Mouse (Mus musculus) kidney, embryonic 14.5 days (tissue): Measurements from ENCODE around the gene Amdhd2. TPM values are rescaled to one million over a fixed set of nuclear protein-coding genes. Genes with fewer than 3 reads are reported as not detected.

Experiments
- ATAC-seq: fragments of 200-750 bp; cut with Nextera tagmentation; 2 replicates; pipeline ENCODE4 v1.8.0; 2017; ENCODE audit warnings: moderate number of reproducible peaks, mild to moderate bottlenecking, moderate TSS enrichment, moderate library complexity; ENCODE audit not compliant: low FRiP score, low TSS enrichment
- H3K27ac ChIP-seq: fragments of 300-500 bp; sonication (generic); 2 replicates; pipeline ENCODE4 v1.5.1; 2014; ENCODE audit warnings: low read depth, mild to moderate bottlenecking, low read length, moderate library complexity, mixed read lengths
- H3K27me3 ChIP-seq: fragments of 300-500 bp; sonication (generic); 2 replicates; pipeline ENCODE4 v1.6.1; 2014; ENCODE audit warnings: mild to moderate bottlenecking, low read length; ENCODE audit not compliant: control insufficient read depth, insufficient read depth
- H3K36me3 ChIP-seq: fragments of 300-500 bp; sonication (generic); 2 replicates; pipeline ENCODE4 v1.6.1; 2014; ENCODE audit warnings: low read length, mixed read lengths; ENCODE audit not compliant: control insufficient read depth, insufficient read depth
- H3K4me1 ChIP-seq: fragments of 300-500 bp; sonication (generic); 2 replicates; pipeline ENCODE4 v1.6.1; 2014; ENCODE audit warnings: low read length, mixed read lengths; ENCODE audit not compliant: control insufficient read depth, insufficient read depth
- H3K4me2 ChIP-seq: fragments of 300-500 bp; sonication (generic); replicated peaks from 2 replicates; pipeline ENCODE4 v1.6.1; 2014; ENCODE audit warnings: low read depth, mild to moderate bottlenecking, low read length
- H3K4me3 ChIP-seq: fragments of 300-500 bp; sonication (generic); 2 replicates; pipeline ENCODE4 v1.5.1; 2014; ENCODE audit warnings: mild to moderate bottlenecking, low read length
- H3K9ac ChIP-seq: fragments of 300-500 bp; sonication (generic); 2 replicates; pipeline ENCODE4 v1.6.1; 2014; ENCODE audit warnings: low read depth, mild to moderate bottlenecking, low read length, moderate library complexity
- H3K9me3 ChIP-seq: fragments of 300-500 bp; sonication (generic); 2 replicates; pipeline ENCODE4 v1.6.1; 2016; ENCODE audit warnings: low read length; ENCODE audit not compliant: control insufficient read depth
- WGBS: fragments of 180-500 bp; shearing (Covaris S2); extraction: QIAGEN DNeasy Blood & Tissue Kit; methylation state at CpG from one replicate; pipeline ENCODE4 v1.1.7; 2014; 5-methylcytosine and 5-hydroxymethylcytosine counted together
- polyA plus RNA-seq: library from polyadenylated mRNA; unstranded; fragments of >200 nt; fragmentation: Nextera tagmentation; extraction: Ambion mirVana; gene quantifications from 2 replicates; pipeline ENCODE4 v1.2.1, GENCODE M21; 2014

Amdhd2 gene
- polyA plus RNA-seq, 1 experiment from 2014 or later: 33.0 TPM

DNA sequence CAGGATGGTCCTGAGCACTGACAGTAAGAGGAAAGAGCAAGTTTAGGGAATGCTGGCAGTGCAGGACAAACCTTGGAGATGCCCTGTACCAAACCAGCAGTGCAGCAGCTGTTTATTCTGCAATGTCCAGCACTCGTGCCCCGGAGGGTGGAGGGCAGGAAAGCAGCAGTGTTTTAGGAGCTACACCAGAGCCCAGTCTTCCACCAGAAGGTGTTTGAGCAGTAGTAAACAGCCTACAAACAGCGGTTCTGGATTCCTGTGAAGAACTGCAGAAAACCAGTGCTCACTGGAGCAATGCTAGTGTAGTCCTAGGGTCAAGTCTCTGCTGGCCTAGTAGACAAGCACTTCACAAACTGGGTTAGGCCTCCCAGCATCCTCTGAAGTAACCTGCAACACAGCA is 10.7 kb upstream of the Amdhd2 start:
- no peaks in the 10 kb centered on the region for H3K36me3 ChIP-seq
- no peaks in the 10 kb centered on the region for H3K27me3 ChIP-seq
- no peak for ATAC-seq
- WGBS: 73% methylated on average over 3 of the region's 3 CpGs
- no peak overlapping the region for H3K9ac ChIP-seq
- H3K4me1 ChIP-seq: peaks cover 4% of the 10 kb centered on the region; the same call in 1 of the 2 replicates
- no peaks in the 10 kb centered on the region for H3K9me3 ChIP-seq
- H3K4me2 ChIP-seq: no peak overlapping the region
- no peak overlapping the region for H3K4me3 ChIP-seq
- no peak overlapping the region for H3K27ac ChIP-seq

DNA sequence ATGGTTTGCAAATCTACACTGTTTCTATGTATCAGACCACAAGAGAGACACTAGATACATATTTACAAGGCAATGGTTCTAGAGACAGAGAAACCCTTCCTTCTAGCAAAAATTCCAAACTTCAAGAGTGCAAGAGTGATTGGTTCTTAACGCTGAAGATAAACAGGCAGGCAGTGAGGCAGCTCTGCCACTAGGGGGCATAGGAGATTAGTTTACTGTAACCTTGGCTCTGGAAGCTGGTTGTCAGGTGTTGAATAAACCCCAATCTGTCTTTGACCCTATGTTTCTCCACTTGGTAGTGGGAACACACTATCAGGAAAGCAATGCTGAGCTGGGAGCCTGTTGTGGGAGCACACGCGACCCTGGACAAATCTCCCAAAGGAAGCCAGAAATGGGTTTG is 9.9 kb upstream of the Amdhd2 start:
- Histone ChIP-seq H3K4me2 (no peak overlapping the region), H3K4me3 (no peak overlapping the region), H3K27me3 (no peaks in the 10 kb centered on the region), H3K27ac (no peak overlapping the region), H3K4me1 (peaks cover 4% of the 10 kb centered on the region; the same call in 1 of the 2 replicates), H3K9ac (no peak overlapping the region), H3K36me3 (no peaks in the 10 kb centered on the region), H3K9me3 (no peaks in the 10 kb centered on the region)
- 5% methylated on average over 3 of the region's 3 CpGs for WGBS
- no peak for ATAC-seq

DNA sequence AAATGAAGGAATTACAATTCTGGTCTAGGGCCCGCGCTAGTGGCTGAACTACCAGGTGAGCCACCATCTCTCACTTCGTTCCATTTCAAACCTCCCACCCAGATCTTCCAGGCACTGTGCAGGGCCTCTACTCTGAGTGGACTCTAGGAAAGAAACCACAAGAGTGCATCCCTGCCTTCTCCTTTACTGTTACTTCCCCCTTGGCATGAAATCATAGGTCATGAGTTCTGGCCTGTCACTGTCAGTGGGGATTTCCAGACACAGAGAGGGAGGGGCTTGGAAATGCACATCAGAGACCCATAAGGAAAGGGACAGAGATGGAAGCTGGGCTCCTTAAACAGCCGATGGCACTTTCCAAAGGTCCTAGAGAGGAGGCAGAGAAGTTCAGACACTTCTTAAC is 8.2 kb upstream of the Amdhd2 start:
- ATAC-seq: no peak
- WGBS: 85% methylated on average over 4 of the region's 4 CpGs
- Histone ChIP-seq H3K27me3 (no peaks in the 10 kb centered on the region), H3K9ac (no peak overlapping the region), H3K4me1 (peaks cover 15% of the 10 kb centered on the region), H3K27ac (no peak overlapping the region), H3K36me3 (peaks cover 11% of the 10 kb centered on the region), H3K4me3 (no peak overlapping the region), H3K9me3 (no peaks in the 10 kb centered on the region), H3K4me2 (no peak overlapping the region)

DNA sequence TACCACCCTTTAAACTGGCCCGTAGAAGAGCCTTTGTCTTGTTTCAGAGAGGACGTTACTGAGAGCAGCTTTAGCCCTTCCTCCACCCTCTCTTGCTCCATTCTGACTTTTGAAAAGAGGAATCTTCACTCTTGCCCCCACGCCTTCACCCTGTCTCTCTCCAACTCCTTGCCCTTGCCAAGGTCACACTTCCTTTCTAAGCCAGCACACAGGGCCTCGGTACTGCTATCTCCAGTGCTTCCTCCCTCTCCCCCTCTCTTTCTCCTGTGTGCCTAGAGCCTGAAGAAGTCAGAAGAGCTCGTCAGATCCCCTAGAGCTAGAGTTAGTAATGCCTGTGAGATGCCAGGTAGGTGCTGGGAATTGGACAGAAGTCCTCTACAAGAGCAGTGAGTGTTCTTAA is 7.2 kb upstream of the Amdhd2 start:
- Histone ChIP-seq H3K4me2 (no peak overlapping the region), H3K36me3 (peaks cover 16% of the 10 kb centered on the region), H3K9me3 (no peaks in the 10 kb centered on the region), H3K9ac (no peak overlapping the region), H3K4me1 (peaks cover 15% of the 10 kb centered on the region), H3K4me3 (no peak overlapping the region), H3K27ac (no peak overlapping the region), H3K27me3 (no peaks in the 10 kb centered on the region)
- no peak for ATAC-seq
- WGBS: 79% methylated on average over 5 of the region's 5 CpGs

DNA sequence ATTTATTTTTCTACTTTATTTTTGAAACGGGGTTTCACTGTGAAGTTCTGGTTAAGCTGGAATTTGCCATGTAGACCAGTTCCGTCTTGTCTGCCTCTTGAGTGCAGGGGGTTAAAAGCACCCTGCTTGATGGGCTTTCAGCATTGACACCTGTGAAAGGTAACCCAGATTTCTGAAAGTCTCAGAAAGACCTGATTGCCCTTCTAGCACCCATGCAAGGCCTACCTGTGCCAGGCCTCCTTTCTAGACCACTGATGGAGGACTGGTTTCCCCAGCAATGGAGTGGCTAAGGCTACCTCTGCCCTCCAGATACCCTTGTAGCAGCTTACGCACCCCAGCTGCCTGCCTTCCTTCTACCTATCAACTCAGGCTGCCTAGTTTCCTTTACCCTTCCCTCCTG is 6.6 kb upstream of the Amdhd2 start:
- Histone ChIP-seq H3K4me3 (peak overlapping the region; percentile 61), H3K9ac (peak overlapping the region; percentile 85; the same call in 1 of the 2 replicates), H3K4me1 (peaks cover 15% of the 10 kb centered on the region), H3K27ac (no peak overlapping the region), H3K9me3 (no peaks in the 10 kb centered on the region), H3K36me3 (peaks cover 22% of the 10 kb centered on the region), H3K27me3 (no peaks in the 10 kb centered on the region), H3K4me2 (peak overlapping the region; percentile 82)
- ATAC-seq: no peak
- 70% methylated on average over 3 of the region's 3 CpGs for WGBS

DNA sequence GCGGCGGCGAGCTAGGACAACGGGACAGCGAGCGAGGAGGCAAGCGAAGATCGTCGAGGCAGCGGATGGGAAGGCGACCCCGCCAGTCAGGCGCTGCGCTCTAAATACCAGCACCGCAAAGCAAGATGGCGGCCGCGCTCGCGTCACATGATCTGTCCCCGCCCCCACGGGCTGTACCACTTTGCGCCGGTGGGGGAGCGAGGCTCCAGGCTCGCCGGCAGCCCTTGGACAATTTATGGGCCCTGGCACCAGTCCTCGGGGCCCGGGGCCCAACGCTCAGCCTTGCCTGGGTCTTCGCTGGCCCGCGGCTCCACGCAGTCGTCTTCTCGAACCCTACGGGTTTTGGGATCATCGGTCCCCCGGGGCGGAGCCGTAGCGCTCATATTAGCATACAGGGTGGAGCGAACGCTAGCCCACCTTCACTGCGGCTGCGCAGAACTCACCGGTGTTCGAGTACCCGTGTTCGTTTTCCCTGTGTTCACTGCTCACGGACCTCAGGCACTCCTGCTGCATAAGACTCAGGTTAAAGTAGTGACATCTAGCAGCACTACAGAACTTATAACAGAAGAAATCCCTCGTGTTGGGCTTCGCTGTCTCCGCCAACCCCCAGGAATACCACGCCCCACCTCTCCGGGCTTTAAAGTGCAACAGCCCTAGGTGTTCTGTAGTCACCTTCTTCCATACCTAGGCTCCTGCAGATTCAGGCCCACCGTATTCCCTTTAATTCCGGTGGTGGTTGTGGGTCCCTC is 5.9 kb upstream of the Amdhd2 start, which contains the start of gene Atp6v0c:
TSS of gene Atp6v0c (minus strand) at position 386 of the 749 bp plus-strand sequence.
- H3K9ac ChIP-seq: peak within 1 kb of the TSS; percentile 85
- peak; percentile 91 for ATAC-seq
- H3K4me3 ChIP-seq: peak within 1 kb of the TSS; percentile 61
- peak within 1 kb of the TSS; percentile 97 for H3K27ac ChIP-seq
- H3K27me3 ChIP-seq: no peaks in the 10 kb centered on the region
- H3K4me2 ChIP-seq: peak within 1 kb of the TSS; percentile 82
- peaks cover 25% of the 10 kb centered on the region for H3K36me3 ChIP-seq
- WGBS: under 1% methylated on average over 58 of the region's 58 CpGs
- no peaks in the 10 kb centered on the region for H3K9me3 ChIP-seq
- peaks cover 15% of the 10 kb centered on the region for H3K4me1 ChIP-seq

DNA sequence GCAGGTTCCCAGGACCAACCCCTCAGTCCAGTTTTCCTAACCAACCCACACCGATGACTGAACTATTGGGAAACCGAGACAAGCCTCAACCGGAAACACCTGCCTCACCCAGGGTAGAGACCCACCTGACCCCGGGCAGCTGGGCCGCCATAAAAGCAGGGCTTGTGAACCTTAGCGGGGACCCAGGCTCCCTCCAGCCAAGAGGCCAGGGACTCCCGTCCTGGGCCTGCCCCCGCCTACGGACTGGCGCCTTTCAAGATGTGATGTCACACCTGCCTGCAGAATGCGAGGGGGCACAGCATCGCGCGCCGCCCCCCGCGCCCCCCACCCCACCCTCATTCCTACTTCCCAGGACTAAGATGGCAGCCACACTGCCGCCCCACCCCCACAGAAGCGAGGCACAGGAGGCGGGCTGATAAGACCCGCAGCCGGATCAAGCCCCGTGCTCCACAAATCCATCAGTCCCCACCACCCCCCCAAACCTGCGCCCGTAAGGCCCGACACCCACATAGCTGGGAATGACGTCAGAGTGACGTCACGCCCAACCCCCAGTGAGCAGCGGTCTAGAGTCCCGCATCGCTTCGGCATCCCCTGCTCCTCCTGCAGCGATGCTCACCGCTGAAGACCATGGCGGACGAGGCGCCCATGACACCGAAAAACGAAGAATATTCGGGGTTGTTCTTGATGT is 5.2 kb upstream of the Amdhd2 start:
- ATAC-seq: peak; percentile 63
- WGBS: under 1% methylated on average over 39 of the region's 41 CpGs

DNA sequence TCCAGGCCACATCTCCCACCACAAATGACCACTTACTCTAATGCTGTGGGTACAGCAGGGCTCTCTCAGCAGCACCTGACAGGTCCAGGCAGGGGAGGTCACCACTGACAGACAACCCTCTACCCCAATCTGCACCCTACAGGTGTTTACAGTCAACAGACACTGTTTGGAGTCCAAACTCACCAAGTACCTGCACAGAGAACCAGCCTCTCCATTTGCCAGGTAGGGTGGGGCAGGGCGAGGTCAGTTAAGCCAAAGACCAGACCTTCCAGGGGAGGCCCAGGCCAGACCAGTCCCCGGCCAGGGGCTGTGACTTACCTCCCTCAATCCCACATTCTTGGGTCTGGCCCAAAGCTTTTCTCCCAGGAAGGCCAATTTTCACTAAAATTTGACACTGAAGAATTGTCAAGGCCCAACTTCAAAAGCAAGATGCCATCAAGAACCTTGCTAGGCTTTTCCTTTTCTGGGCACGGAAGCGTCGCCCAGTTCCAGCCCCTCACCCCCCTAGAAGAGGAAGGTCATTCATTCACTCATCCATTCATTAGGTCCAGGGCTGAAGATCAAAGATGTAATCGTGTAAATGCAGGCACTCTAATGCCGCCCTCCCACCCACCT is 4.4 kb upstream of the Amdhd2 start:
- Histone ChIP-seq H3K4me1 (peaks cover 15% of the 10 kb centered on the region), H3K27ac (no peak overlapping the region), H3K27me3 (no peaks in the 10 kb centered on the region), H3K4me2 (peak overlapping the region; percentile 82), H3K9me3 (no peaks in the 10 kb centered on the region), H3K4me3 (peak overlapping the region; percentile 61), H3K36me3 (peaks cover 25% of the 10 kb centered on the region), H3K9ac (peak overlapping the region; percentile 85)
- ATAC-seq: no peak
- WGBS: 52% methylated on average over 7 of the region's 7 CpGs

More for the DNA sequence above, 5.2 kb upstream of the Amdhd2 start:
- Histone ChIP-seq H3K27me3 (no peaks in the 10 kb centered on the region), H3K9ac (peak overlapping the region; percentile 85), H3K9me3 (no peaks in the 10 kb centered on the region), H3K4me3 (peak overlapping the region; percentile 61), H3K36me3 (peaks cover 25% of the 10 kb centered on the region), H3K27ac (peak overlapping the region; percentile 97), H3K4me1 (peaks cover 15% of the 10 kb centered on the region), H3K4me2 (peak overlapping the region; percentile 82)

DNA sequence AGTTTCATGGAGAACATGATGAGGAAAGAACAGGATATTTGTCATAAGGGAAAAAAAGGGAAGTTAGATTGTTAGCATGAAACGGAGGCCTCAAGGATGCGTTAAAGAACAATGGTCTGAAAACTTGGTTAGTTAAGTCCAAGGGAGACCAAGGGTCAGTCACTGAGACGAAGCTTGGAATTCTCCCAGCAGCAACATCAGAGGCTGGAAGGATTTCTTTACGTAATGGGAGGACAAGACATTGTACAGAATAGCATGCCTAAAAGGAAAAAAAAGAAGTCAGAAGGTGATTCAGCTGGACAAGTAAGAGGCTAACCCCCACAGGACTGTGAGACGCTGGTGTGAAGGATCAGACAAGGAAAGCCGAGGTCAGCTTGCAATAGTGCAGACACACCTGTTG is 3.6 kb upstream of the Amdhd2 start:
- Histone ChIP-seq H3K4me2 (no peak overlapping the region), H3K36me3 (peaks cover 25% of the 10 kb centered on the region), H3K9me3 (no peaks in the 10 kb centered on the region), H3K27me3 (no peaks in the 10 kb centered on the region), H3K4me1 (peaks cover 20% of the 10 kb centered on the region), H3K4me3 (no peak overlapping the region), H3K9ac (no peak overlapping the region), H3K27ac (no peak overlapping the region)
- no peak for ATAC-seq
- 88% methylated on average over 6 of the region's 6 CpGs for WGBS
